Mouse (Mus musculus): ENCODE measurements around the gene Gm3415. TPM values are rescaled to one million over a fixed set of nuclear protein-coding genes. Genes with fewer than 3 reads are reported as not detected.

Gm3415 gene
- polyA plus RNA-seq, 1 experiment from 2014 or later, result not detected

DNA sequence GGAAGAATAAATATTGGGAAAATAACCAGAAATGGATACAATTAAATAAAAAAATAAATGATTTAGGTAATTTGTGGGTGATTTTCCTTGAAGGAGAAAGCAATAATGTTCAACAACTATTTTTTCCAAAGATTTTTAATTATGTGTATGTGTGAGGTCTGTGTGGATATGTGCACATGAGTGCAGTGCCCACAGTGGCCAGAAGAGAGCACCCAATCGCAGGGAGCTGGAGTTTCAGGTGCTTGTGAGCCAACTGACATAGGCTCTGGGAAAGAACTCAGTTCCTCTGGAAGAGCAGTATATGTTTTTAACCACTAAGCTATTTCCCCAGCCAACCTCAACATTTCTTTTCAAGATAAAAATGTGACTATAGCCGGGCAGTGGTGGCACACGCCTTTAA lies 20.7 kb downstream of the Gm3415 start:
- ATAC-seq (replicated peaks; ENCODE audit: extremely low read depth, insufficient read depth, low FRiP score), result no peak
- 86% methylated on average over 3 of the region's 3 CpGs for WGBS
- no peaks in the 10 kb centered on the region for H3K4me1 ChIP-seq (ENCODE audit: control insufficient read depth, insufficient read depth, low read length)
- no peaks in the 10 kb centered on the region for H3K36me3 ChIP-seq (ENCODE audit: control insufficient read depth, insufficient read depth)
- no peak overlapping the region for H3K4me3 ChIP-seq (ENCODE audit: low read length)
- no peak overlapping the region for H3K9ac ChIP-seq (ENCODE audit: low read length)
- no peaks in the 10 kb centered on the region; the same call in 1 of the 2 replicates for H3K9me3 ChIP-seq (replicated peaks; ENCODE audit: control insufficient read depth, low read length)
- no peak overlapping the region for H3K27ac ChIP-seq (ENCODE audit: low read length)
- H3K27me3 ChIP-seq (ENCODE audit: control insufficient read depth, insufficient read depth, low read length), result no peaks in the 10 kb centered on the region
- no peak overlapping the region for H3K4me2 ChIP-seq (ENCODE audit: low read depth, low read length)

DNA sequence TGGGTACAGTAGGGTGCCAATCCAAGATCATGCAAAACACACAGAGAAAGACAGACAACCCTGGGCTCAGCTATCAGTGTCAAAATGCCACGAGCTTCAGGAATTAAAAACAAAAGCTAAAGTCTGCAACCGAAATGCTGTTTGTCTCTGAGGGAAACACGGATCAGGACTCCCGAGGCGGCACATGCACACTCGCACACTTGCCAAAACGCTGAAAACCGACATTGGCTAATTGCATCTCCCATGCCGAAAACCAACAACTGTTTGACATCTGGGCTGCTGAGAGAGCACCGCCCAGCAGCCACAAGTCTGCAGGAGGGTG lies 28.2 kb downstream of the Gm3415 start:
- ATAC-seq (replicated peaks; ENCODE audit: extremely low read depth, insufficient read depth, low FRiP score), result no peak
- Histone ChIP-seq H3K27me3 (ENCODE audit: control insufficient read depth, insufficient read depth, low read length) (peaks cover 40% of the 10 kb centered on the region), H3K9ac (ENCODE audit: low read length) (no peak overlapping the region), H3K4me3 (ENCODE audit: low read length) (peak overlapping the region; percentile 48), H3K27ac (ENCODE audit: low read length) (no peak overlapping the region), H3K36me3 (ENCODE audit: control insufficient read depth, insufficient read depth) (no peaks in the 10 kb centered on the region), H3K9me3 (replicated peaks; ENCODE audit: control insufficient read depth, low read length) (no peaks in the 10 kb centered on the region), H3K4me2 (ENCODE audit: low read depth, low read length) (peak overlapping the region; percentile 75), H3K4me1 (ENCODE audit: control insufficient read depth, insufficient read depth, low read length) (no peaks in the 10 kb centered on the region)
- WGBS, result 12% methylated on average over 10 of the region's 10 CpGs

- Histone ChIP-seq H3K27me3 (ENCODE audit: control insufficient read depth, insufficient read depth, low read length) (peaks cover 42% of the 10 kb centered on the region), H3K4me1 (ENCODE audit: control insufficient read depth, insufficient read depth, low read length) (no peaks in the 10 kb centered on the region), H3K36me3 (ENCODE audit: control insufficient read depth, insufficient read depth) (no peaks in the 10 kb centered on the region), H3K4me2 (ENCODE audit: low read depth, low read length) (peak within 1 kb of the TSS; percentile 75), H3K27ac (ENCODE audit: low read length) (no peak within 1 kb of the TSS), H3K4me3 (ENCODE audit: low read length) (peak within 1 kb of the TSS; percentile 48), H3K9ac (ENCODE audit: low read length) (no peak within 1 kb of the TSS), H3K9me3 (replicated peaks; ENCODE audit: control insufficient read depth, low read length) (no peaks in the 10 kb centered on the region)
- ATAC-seq (replicated peaks; ENCODE audit: extremely low read depth, insufficient read depth, low FRiP score), result no peak
- WGBS, result 1% methylated on average over 61 of the region's 64 CpGs
Observed at GRCm38 (mm10) chr5:146584478-146585306, 28.8 kb downstream of the Gm3415 start, which contains the start of gene Gpr12. Gene Gpr12, minus strand, starts transcription at chr5:146585239.

DNA sequence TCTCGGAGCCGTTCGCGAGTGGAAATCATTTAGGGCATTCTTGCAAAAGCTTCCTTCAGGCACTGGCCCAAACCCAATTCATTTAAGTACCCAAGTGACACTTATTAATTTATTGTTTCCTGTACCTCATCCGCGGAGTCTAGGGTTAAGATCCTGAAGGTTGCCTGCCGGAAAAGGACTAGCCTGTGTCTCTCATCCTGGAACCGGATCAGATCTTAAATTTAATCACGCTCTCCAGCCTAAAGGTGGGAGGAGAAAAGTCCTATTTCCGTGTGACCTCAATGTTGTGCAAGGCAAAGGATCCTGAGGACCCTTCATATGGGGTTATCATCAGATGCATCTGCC lies 29.3 kb downstream of the Gm3415 start:
- no peaks in the 10 kb centered on the region for H3K9me3 ChIP-seq (replicated peaks; ENCODE audit: control insufficient read depth, low read length)
- no peaks in the 10 kb centered on the region for H3K4me1 ChIP-seq (ENCODE audit: control insufficient read depth, insufficient read depth, low read length)
- H3K27me3 ChIP-seq (ENCODE audit: control insufficient read depth, insufficient read depth, low read length), result peaks cover 42% of the 10 kb centered on the region
- H3K27ac ChIP-seq (ENCODE audit: low read length), result no peak overlapping the region
- H3K4me3 ChIP-seq (ENCODE audit: low read length), result peak overlapping the region; percentile 48
- WGBS, result 12% methylated on average over 10 of the region's 10 CpGs
- peak overlapping the region; percentile 75; the same call in 1 of the 2 replicates for H3K4me2 ChIP-seq (ENCODE audit: low read depth, low read length)
- ATAC-seq (replicated peaks; ENCODE audit: extremely low read depth, insufficient read depth, low FRiP score), result no peak
- no peaks in the 10 kb centered on the region for H3K36me3 ChIP-seq (ENCODE audit: control insufficient read depth, insufficient read depth)
- H3K9ac ChIP-seq (ENCODE audit: low read length), result no peak overlapping the region

GRCm38 (mm10) chr5:146586357-146587070 lies 30.6 kb downstream of the Gm3415 start:
- Histone ChIP-seq H3K9ac (ENCODE audit: low read length) (no peak overlapping the region), H3K4me1 (ENCODE audit: control insufficient read depth, insufficient read depth, low read length) (no peaks in the 10 kb centered on the region), H3K27me3 (ENCODE audit: control insufficient read depth, insufficient read depth, low read length) (peaks cover 42% of the 10 kb centered on the region), H3K27ac (ENCODE audit: low read length) (no peak overlapping the region), H3K4me3 (ENCODE audit: low read length) (no peak overlapping the region), H3K4me2 (ENCODE audit: low read depth, low read length) (no peak overlapping the region), H3K36me3 (ENCODE audit: control insufficient read depth, insufficient read depth) (no peaks in the 10 kb centered on the region), H3K9me3 (replicated peaks; ENCODE audit: control insufficient read depth, low read length) (no peaks in the 10 kb centered on the region)
- ATAC-seq (replicated peaks; ENCODE audit: extremely low read depth, insufficient read depth, low FRiP score), result no peak
- 61% methylated on average over 8 of the region's 8 CpGs for WGBS

GRCm38 (mm10) chr5:146590987-146591386 lies 35.1 kb downstream of the Gm3415 start:
- Histone ChIP-seq H3K36me3 (ENCODE audit: control insufficient read depth, insufficient read depth) (no peaks in the 10 kb centered on the region), H3K9me3 (replicated peaks; ENCODE audit: control insufficient read depth, low read length) (peaks cover 5% of the 10 kb centered on the region; the same call in 1 of the 2 replicates), H3K4me1 (ENCODE audit: control insufficient read depth, insufficient read depth, low read length) (no peaks in the 10 kb centered on the region), H3K4me3 (ENCODE audit: low read length) (no peak overlapping the region), H3K9ac (ENCODE audit: low read length) (no peak overlapping the region), H3K27me3 (ENCODE audit: control insufficient read depth, insufficient read depth, low read length) (peaks cover 13% of the 10 kb centered on the region), H3K4me2 (ENCODE audit: low read depth, low read length) (no peak overlapping the region), H3K27ac (ENCODE audit: low read length) (no peak overlapping the region)
- 59% methylated on average over 4 of the region's 4 CpGs for WGBS
- ATAC-seq (replicated peaks; ENCODE audit: extremely low read depth, insufficient read depth, low FRiP score), result no peak

GRCm38 (mm10) chr5:146591636-146592035 lies 35.7 kb downstream of the Gm3415 start:
- Histone ChIP-seq H3K4me1 (ENCODE audit: control insufficient read depth, insufficient read depth, low read length) (no peaks in the 10 kb centered on the region), H3K4me2 (ENCODE audit: low read depth, low read length) (no peak overlapping the region), H3K4me3 (ENCODE audit: low read length) (no peak overlapping the region), H3K27me3 (ENCODE audit: control insufficient read depth, insufficient read depth, low read length) (peaks cover 8% of the 10 kb centered on the region), H3K9me3 (replicated peaks; ENCODE audit: control insufficient read depth, low read length) (peaks cover 5% of the 10 kb centered on the region; the same call in 1 of the 2 replicates), H3K9ac (ENCODE audit: low read length) (no peak overlapping the region), H3K27ac (ENCODE audit: low read length) (no peak overlapping the region), H3K36me3 (ENCODE audit: control insufficient read depth, insufficient read depth) (no peaks in the 10 kb centered on the region)
- 86% methylated on average over 4 of the region's 4 CpGs for WGBS
- no peak for ATAC-seq (replicated peaks; ENCODE audit: extremely low read depth, insufficient read depth, low FRiP score)

- no peak overlapping the region for H3K4me3 ChIP-seq (ENCODE audit: low read length)
- peaks cover 5% of the 10 kb centered on the region; the same call in 1 of the 2 replicates for H3K9me3 ChIP-seq (replicated peaks; ENCODE audit: control insufficient read depth, low read length)
- H3K36me3 ChIP-seq (ENCODE audit: control insufficient read depth, insufficient read depth), result no peaks in the 10 kb centered on the region
- H3K4me2 ChIP-seq (ENCODE audit: low read depth, low read length), result no peak overlapping the region
- H3K27me3 ChIP-seq (ENCODE audit: control insufficient read depth, insufficient read depth, low read length), result peaks cover 5% of the 10 kb centered on the region
- no peak overlapping the region for H3K27ac ChIP-seq (ENCODE audit: low read length)
- no peak overlapping the region for H3K9ac ChIP-seq (ENCODE audit: low read length)
- WGBS, result 66% methylated on average over 5 of the region's 5 CpGs
- no peak for ATAC-seq (replicated peaks; ENCODE audit: extremely low read depth, insufficient read depth, low FRiP score)
- no peaks in the 10 kb centered on the region for H3K4me1 ChIP-seq (ENCODE audit: control insufficient read depth, insufficient read depth, low read length)
Observed at GRCm38 (mm10) chr5:146592580-146592979, 36.6 kb downstream of the Gm3415 start.
